Mouse (Mus musculus) embryonic facial prominence, embryonic 13.5 days (tissue): Measurements from ENCODE around the gene Mfap4. TPM values are rescaled to one million over a fixed set of nuclear protein-coding genes. Genes with fewer than 3 reads are reported as not detected.
A peak's percentile ranks its signal among the peaks of the same experiment; 100 is the strongest.

ENCODE experiments used
- ATAC-seq: fragments of 200-750 bp; cut with Nextera tagmentation; 2 replicates; pipeline ENCODE4 v1.8.0; 2017; ENCODE audit warnings: low read depth; ENCODE audit not compliant: insufficient number of reproducible peaks, insufficient read depth, low FRiP score, low TSS enrichment
- H3K27ac ChIP-seq: fragments of 300-500 bp; sonication (generic); 2 replicates; pipeline ENCODE4 v1.5.1; 2015; ENCODE audit warnings: moderate library complexity, mild to moderate bottlenecking, inconsistent platforms
- H3K27me3 ChIP-seq: fragments of 300-500 bp; sonication (generic); 2 replicates; pipeline ENCODE4 v1.6.1; 2015; ENCODE audit warnings: mild to moderate bottlenecking, inconsistent platforms
- H3K36me3 ChIP-seq: fragments of 300-500 bp; sonication (generic); 2 replicates; pipeline ENCODE4 v1.6.1; 2015; ENCODE audit warnings: mild to moderate bottlenecking, inconsistent platforms
- H3K4me1 ChIP-seq: fragments of 300-500 bp; sonication (generic); 2 replicates; pipeline ENCODE4 v1.6.1; 2015; ENCODE audit warnings: inconsistent platforms
- H3K4me2 ChIP-seq: fragments of 300-500 bp; sonication (generic); 2 replicates; pipeline ENCODE4 v1.6.1; 2015; ENCODE audit warnings: moderate library complexity, mild to moderate bottlenecking, inconsistent platforms
- H3K4me3 ChIP-seq: fragments of 300-500 bp; sonication (generic); 2 replicates; pipeline ENCODE4 v1.5.1; 2015; ENCODE audit warnings: mild to moderate bottlenecking, inconsistent platforms
- H3K9ac ChIP-seq: fragments of 300-500 bp; sonication (generic); 2 replicates; pipeline ENCODE4 v1.6.1; 2015; ENCODE audit warnings: mild to moderate bottlenecking, inconsistent platforms
- H3K9me3 ChIP-seq: fragments of 300-500 bp; sonication (generic); 2 replicates; pipeline ENCODE4 v1.6.1; 2016; ENCODE audit warnings: inconsistent platforms
- WGBS: fragments of 180-500 bp; shearing (Covaris S2); methylation state at CpG from one replicate; pipeline ENCODE4 v1.1.7; 2015; ENCODE audit warnings: mixed read lengths; 5-methylcytosine and 5-hydroxymethylcytosine counted together
- polyA plus RNA-seq: library from polyadenylated mRNA; unstranded; fragments of >200 nt; fragmentation: Nextera tagmentation; extraction: Ambion mirVana; gene quantifications from 2 replicates; pipeline ENCODE4 v1.2.1, GENCODE M21; 2015

The Mfap4 gene
- polyA plus RNA-seq, 1 experiment from 2014 or later: 262 TPM

GRCm38 (mm10) chr11:61494129-61494997 lies 9.1 kb downstream of the Mfap4 start, which contains the start of gene Mapk7:
Gene Mapk7 (minus strand): TSS chr11:61494406.
- H3K4me3 ChIP-seq: peak within 1 kb of the TSS; percentile 93
- ATAC-seq: peak; percentile 93
- peak within 1 kb of the TSS; percentile 91 for H3K9ac ChIP-seq
- H3K27ac ChIP-seq: peak within 1 kb of the TSS; percentile 92
- H3K4me2 ChIP-seq: peak within 1 kb of the TSS; percentile 89
- H3K36me3 ChIP-seq: peaks cover 35% of the 10 kb centered on the region
- H3K27me3 ChIP-seq: no peaks in the 10 kb centered on the region
- H3K9me3 ChIP-seq: no peaks in the 10 kb centered on the region
- peaks cover 30% of the 10 kb centered on the region for H3K4me1 ChIP-seq
- WGBS: under 1% methylated on average over 62 of the region's 62 CpGs

- Histone ChIP-seq H3K36me3 (peaks cover 23% of the 10 kb centered on the region), H3K27me3 (no peaks in the 10 kb centered on the region), H3K9me3 (no peaks in the 10 kb centered on the region), H3K4me2 (no peak overlapping the region), H3K9ac (no peak overlapping the region), H3K27ac (peak overlapping the region; percentile 92; the same call in 1 of the 2 replicates), H3K4me1 (peaks cover 18% of the 10 kb centered on the region), H3K4me3 (no peak overlapping the region)
- ATAC-seq: no peak
- WGBS: 88% methylated on average over 2 of the region's 2 CpGs
These were observed 10.3 kb downstream of the Mfap4 start for GRCm38 (mm10) chr11:61495528-61495927.

- no peak overlapping the region for H3K4me2 ChIP-seq
- no peaks in the 10 kb centered on the region for H3K27me3 ChIP-seq
- no peaks in the 10 kb centered on the region for H3K9me3 ChIP-seq
- H3K4me3 ChIP-seq: no peak overlapping the region
- ATAC-seq: no peak
- no peak overlapping the region for H3K27ac ChIP-seq
- peaks cover 4% of the 10 kb centered on the region for H3K36me3 ChIP-seq
- H3K9ac ChIP-seq: no peak overlapping the region
- 80% methylated on average over 1 of the region's 1 CpGs for WGBS
- H3K4me1 ChIP-seq: peaks cover 9% of the 10 kb centered on the region
These were observed 12.3 kb downstream of the Mfap4 start for GRCm38 (mm10) chr11:61497490-61497889.

GRCm38 (mm10) chr11:61498736-61499504 lies 13.7 kb downstream of the Mfap4 start:
- H3K4me3 ChIP-seq: no peak overlapping the region

GRCm38 (mm10) chr11:61503933-61504332 lies 18.7 kb downstream of the Mfap4 start:
- H3K9ac ChIP-seq: no peak overlapping the region
- no peak for ATAC-seq
- no peaks in the 10 kb centered on the region for H3K27me3 ChIP-seq
- peaks cover 9% of the 10 kb centered on the region; the same call in 1 of the 2 replicates for H3K36me3 ChIP-seq
- no peak overlapping the region for H3K4me3 ChIP-seq
- H3K4me2 ChIP-seq: no peak overlapping the region
- H3K4me1 ChIP-seq: peaks cover 22% of the 10 kb centered on the region
- 44% methylated on average over 8 of the region's 8 CpGs for WGBS
- no peaks in the 10 kb centered on the region for H3K9me3 ChIP-seq
- H3K27ac ChIP-seq: peak overlapping the region; percentile 72; the same call in 1 of the 2 replicates

More at GRCm38 (mm10) chr11:61498736-61499504, 13.7 kb downstream of the Mfap4 start:
- H3K4me2 ChIP-seq: no peak overlapping the region
- ATAC-seq: no peak
- H3K9ac ChIP-seq: no peak overlapping the region
- no peaks in the 10 kb centered on the region for H3K9me3 ChIP-seq
- H3K4me1 ChIP-seq: peaks cover 5% of the 10 kb centered on the region
- no peaks in the 10 kb centered on the region for H3K36me3 ChIP-seq
- WGBS: 66% methylated on average over 6 of the region's 6 CpGs
- H3K27ac ChIP-seq: no peak overlapping the region
- H3K27me3 ChIP-seq: no peaks in the 10 kb centered on the region

- H3K4me2 ChIP-seq: peak within 1 kb of the TSS; percentile 76
- no peaks in the 10 kb centered on the region for H3K27me3 ChIP-seq
- H3K4me1 ChIP-seq: peaks cover 22% of the 10 kb centered on the region
- no peaks in the 10 kb centered on the region for H3K9me3 ChIP-seq
- H3K9ac ChIP-seq: peak within 1 kb of the TSS; percentile 82
- peak; percentile 85 for ATAC-seq
- under 1% methylated on average over 39 of the region's 39 CpGs for WGBS
- peak within 1 kb of the TSS; percentile 72 for H3K4me3 ChIP-seq
- H3K27ac ChIP-seq: peak within 1 kb of the TSS; percentile 72
- H3K36me3 ChIP-seq: peaks cover 12% of the 10 kb centered on the region; the same call in 1 of the 2 replicates
These were observed 19.6 kb downstream of the Mfap4 start, which contains the start of gene B9d1 for GRCm38 (mm10) chr11:61504713-61505257. Gene B9d1 (plus strand): TSS chr11:61505144.

- no peaks in the 10 kb centered on the region for H3K4me1 ChIP-seq
These were observed 29.7 kb downstream of the Mfap4 start for GRCm38 (mm10) chr11:61514953-61515352.

GRCm38 (mm10) chr11:61517971-61518370 lies 32.7 kb downstream of the Mfap4 start:
- no peak overlapping the region for H3K4me3 ChIP-seq
- peaks cover 72% of the 10 kb centered on the region for H3K36me3 ChIP-seq
- no peaks in the 10 kb centered on the region for H3K27me3 ChIP-seq
- no peaks in the 10 kb centered on the region for H3K9me3 ChIP-seq
- H3K4me1 ChIP-seq: no peaks in the 10 kb centered on the region
- ATAC-seq: no peak
- H3K9ac ChIP-seq: no peak overlapping the region
- no peak overlapping the region for H3K4me2 ChIP-seq
- H3K27ac ChIP-seq: no peak overlapping the region
- 88% methylated on average over 1 of the region's 1 CpGs for WGBS

More at GRCm38 (mm10) chr11:61514953-61515352, 29.7 kb downstream of the Mfap4 start:
- no peak for ATAC-seq
- H3K4me2 ChIP-seq: no peak overlapping the region
- H3K9me3 ChIP-seq: no peaks in the 10 kb centered on the region
- H3K9ac ChIP-seq: no peak overlapping the region
- H3K27ac ChIP-seq: no peak overlapping the region
- WGBS: 39% methylated on average over 3 of the region's 3 CpGs
- no peaks in the 10 kb centered on the region for H3K27me3 ChIP-seq
- H3K36me3 ChIP-seq: peaks cover 53% of the 10 kb centered on the region
- no peak overlapping the region for H3K4me3 ChIP-seq

GRCm38 (mm10) chr11:61518871-61519270 lies 33.6 kb downstream of the Mfap4 start:
- no peak overlapping the region for H3K4me3 ChIP-seq
- 93% methylated on average over 3 of the region's 3 CpGs for WGBS

GRCm38 (mm10) chr11:61519484-61520107 lies 34.4 kb downstream of the Mfap4 start:
- no peak overlapping the region for H3K27ac ChIP-seq
- H3K4me1 ChIP-seq: no peaks in the 10 kb centered on the region
- peaks cover 67% of the 10 kb centered on the region for H3K36me3 ChIP-seq
- no peak for ATAC-seq
- WGBS: 94% methylated on average over 3 of the region's 3 CpGs
- H3K4me2 ChIP-seq: no peak overlapping the region
- H3K4me3 ChIP-seq: no peak overlapping the region
- H3K9ac ChIP-seq: no peak overlapping the region
- no peaks in the 10 kb centered on the region for H3K9me3 ChIP-seq
- no peaks in the 10 kb centered on the region for H3K27me3 ChIP-seq

More at GRCm38 (mm10) chr11:61518871-61519270, 33.6 kb downstream of the Mfap4 start:
- Histone ChIP-seq H3K36me3 (peaks cover 71% of the 10 kb centered on the region), H3K9me3 (no peaks in the 10 kb centered on the region), H3K9ac (no peak overlapping the region), H3K4me2 (no peak overlapping the region), H3K27me3 (no peaks in the 10 kb centered on the region), H3K27ac (no peak overlapping the region), H3K4me1 (no peaks in the 10 kb centered on the region)
- no peak for ATAC-seq

- H3K27ac ChIP-seq: no peak overlapping the region
- no peak overlapping the region for H3K4me3 ChIP-seq
- H3K4me2 ChIP-seq: no peak overlapping the region
- 86% methylated on average over 1 of the region's 1 CpGs for WGBS
- ATAC-seq: no peak
- H3K36me3 ChIP-seq: peaks cover 37% of the 10 kb centered on the region
- no peaks in the 10 kb centered on the region for H3K4me1 ChIP-seq
- no peaks in the 10 kb centered on the region for H3K9me3 ChIP-seq
- H3K27me3 ChIP-seq: no peaks in the 10 kb centered on the region
- H3K9ac ChIP-seq: no peak overlapping the region
These were observed 41.6 kb downstream of the Mfap4 start for GRCm38 (mm10) chr11:61526872-61527271.
